Mouse (Mus musculus) CD4-positive, CD25-positive, alpha-beta regulatory T cell, adult 2 months (primary cell): ENCODE measurements around the gene Il33.

Experiments
- DNase-seq: peaks from one replicate; pipeline ENCODE4 v3.0.0-alpha.2; 2012; ENCODE audit warnings: low read depth, low spot score

The Il33 gene

GRCm38 (mm10) chr19:29924638-29925258, at the start of gene Il33:
TSS of gene Il33 (plus strand) at chr19:29925114.
- DNase-seq = no peak

- DNase-seq = no peak
Measured at GRCm38 (mm10) chr19:29877422-29878291, 47.3 kb upstream of the Il33 start.

- no peak for DNase-seq
Measured at GRCm38 (mm10) chr19:29878896-29879504, 45.9 kb upstream of the Il33 start.

- DNase-seq = no peak
Measured at GRCm38 (mm10) chr19:29880918-29881317, 44.0 kb upstream of the Il33 start.

GRCm38 (mm10) chr19:29882696-29883095, 42.2 kb upstream of the Il33 start:
- no peak for DNase-seq

- no peak for DNase-seq
Measured at GRCm38 (mm10) chr19:29885548-29885947, 39.4 kb upstream of the Il33 start.

- DNase-seq = no peak
Measured at GRCm38 (mm10) chr19:29887476-29887875, 37.4 kb upstream of the Il33 start.

- DNase-seq = no peak
Measured at GRCm38 (mm10) chr19:29888946-29889345, 36.0 kb upstream of the Il33 start.

GRCm38 (mm10) chr19:29891981-29892380, 32.9 kb upstream of the Il33 start:
- DNase-seq = no peak

GRCm38 (mm10) chr19:29892786-29893185, 32.1 kb upstream of the Il33 start:
- DNase-seq = no peak

- DNase-seq = no peak
Measured at GRCm38 (mm10) chr19:29893718-29894273, 31.1 kb upstream of the Il33 start.

- no peak for DNase-seq
Measured at GRCm38 (mm10) chr19:29894381-29894780, 30.5 kb upstream of the Il33 start.

- no peak for DNase-seq
Measured at GRCm38 (mm10) chr19:29895047-29895446, 29.9 kb upstream of the Il33 start.

- peak; percentile 3 for DNase-seq
Measured at GRCm38 (mm10) chr19:29900318-29900717, 24.6 kb upstream of the Il33 start.

GRCm38 (mm10) chr19:29902343-29903070, 22.4 kb upstream of the Il33 start:
- DNase-seq = no peak

- DNase-seq = no peak
Measured at GRCm38 (mm10) chr19:29905896-29906295, 19.0 kb upstream of the Il33 start.

GRCm38 (mm10) chr19:29909166-29909565, 15.7 kb upstream of the Il33 start:
- no peak for DNase-seq

GRCm38 (mm10) chr19:29911919-29912318, 13.0 kb upstream of the Il33 start:
- no peak for DNase-seq

GRCm38 (mm10) chr19:29917421-29917820, 7.5 kb upstream of the Il33 start:
- no peak for DNase-seq

GRCm38 (mm10) chr19:29926101-29926755, 1.3 kb downstream of the Il33 start:
- no peak for DNase-seq

GRCm38 (mm10) chr19:29930296-29930695, 5.4 kb downstream of the Il33 start:
- no peak for DNase-seq
